Mouse (Mus musculus) layer of hippocampus, adult 6 months (tissue): ENCODE results near the gene Tkfc. TPM values are rescaled to one million over a fixed set of nuclear protein-coding genes. Genes with fewer than 3 reads are reported as not detected.

Source experiments
- long read RNA-seq, 2 experiments: library from polyadenylated mRNA; unstranded; transcript quantifications; one replicate each; pipeline ENCODE4 v2.0.0; 2019 to 2020
- polyA plus RNA-seq: library from polyadenylated mRNA; unstranded; fragments of <200 nt; fragmentation: Nextera tagmentation; gene quantifications from 2 replicates; pipeline ENCODE4 v1.2.3, GENCODE M21; 2021

The Tkfc gene
- 2.3 and 2.7 TPM in 2 replicates for polyA plus RNA-seq
- long read RNA-seq, experiment 1, partial matches to known transcripts, result 1 of 2 reads
- long read RNA-seq, experiment 1, other reads (novel, unspliced or antisense), result 0 of 2 reads
- long read RNA-seq, experiment 2, partial matches to known transcripts, result 0 of 13 reads
- long read RNA-seq, experiment 2, other reads (novel, unspliced or antisense), result 8 of 13 reads

GRCm38 (mm10) chr19:10605293-10605900 lies at the start of gene Tkfc, which contains the start of gene Ddb1:
Tkfc (minus strand) TSS chr19:10605654.
Ddb1 (plus strand) TSS chr19:10605327.

GRCm38 (mm10) chr19:10634106-10634871 lies 28.8 kb upstream of the Tkfc start, which contains the start of gene Vwce:
Vwce (plus strand) TSS chr19:10634213.

GRCm38 (mm10) chr19:10576690-10577561 lies 28.5 kb downstream of the Tkfc start, which contains the start of the genes Cyb561a3 and Tmem138:
Cyb561a3 (plus strand) TSS chr19:10577172.
Tmem138 (minus strand) TSS chr19:10577362.

GRCm38 (mm10) chr19:10555624-10556510 lies 49.6 kb downstream of the Tkfc start, which contains the start of gene Tmem216:
Tmem216 (minus strand) TSS chr19:10556238.

Other genes starting within 250 kb of the Tkfc start
- 7.3 and 8.5 TPM in 2 replicates for gene Syt7, start 216.6 kb downstream of the Tkfc start, polyA plus RNA-seq
- 5.6 and 6.1 TPM in 2 replicates for gene Lrrc10b, start 148.2 kb downstream of the Tkfc start, polyA plus RNA-seq
- 3.2 and 4.0 TPM in 2 replicates for gene Ppp1r32, start 122.7 kb downstream of the Tkfc start, polyA plus RNA-seq
- 8.6 and 8.8 TPM in 2 replicates for gene Cpsf7, start 80.4 kb downstream of the Tkfc start, polyA plus RNA-seq
- 66.4 and 68.1 TPM in 2 replicates for gene Sdhaf2, start 79.5 kb downstream of the Tkfc start, polyA plus RNA-seq
- 16.1 and 17.2 TPM in 2 replicates for gene Tmem216, start 49.4 kb downstream of the Tkfc start, polyA plus RNA-seq
- 26.1 and 26.4 TPM in 2 replicates for gene Cyb561a3, start 28.5 kb downstream of the Tkfc start, polyA plus RNA-seq
- gene Tmem138, start 28.3 kb downstream of the Tkfc start, polyA plus RNA-seq, result 14.6 and 16.6 TPM in 2 replicates
- gene Ddb1, start 327 bp downstream of the Tkfc start, polyA plus RNA-seq, result 60.8 and 69.5 TPM in 2 replicates
- 0.13 and 0.14 TPM in 2 replicates for gene Vwce, start 28.6 kb upstream of the Tkfc start, polyA plus RNA-seq
- not detected in 2 replicates for gene Pga5, start 72.4 kb upstream of the Tkfc start, polyA plus RNA-seq
- 24.5 and 24.7 TPM in 2 replicates for gene Vps37c, start 83.1 kb upstream of the Tkfc start, polyA plus RNA-seq
- 0.13 TPM in 1 of 2 replicates, not detected in the other for gene Cd5, start 133.3 kb upstream of the Tkfc start, polyA plus RNA-seq
- 0.30 and 0.99 TPM in 2 replicates for gene Cd6, start 224.4 kb upstream of the Tkfc start, polyA plus RNA-seq
- 0.20 and 0.30 TPM in 2 replicates for gene Slc15a3, start 234.1 kb upstream of the Tkfc start, polyA plus RNA-seq